Mouse (Mus musculus): ENCODE measurements at regions not wholly inside any gene's neighbourhood (a gene's known extent, or its start where the extent isn't known, plus 50 kb on each side); places are given as distances from the start of the nearest gene placed in this dataset.

- DNase-seq (ENCODE audit: low spot score), result no peak
- no peak overlapping the region for H3K27ac ChIP-seq
These were observed 208.0 kb upstream of the Ccdc122 start for GRCm38 (mm10) chr14:76828453-76829160.

GRCm38 (mm10) chr14:76824066-76824465 lies 212.5 kb upstream of the Ccdc122 start:
- WGBS, result 95% methylated on average over 3 of the region's 3 CpGs
- H3K27ac ChIP-seq, result no peak overlapping the region
- no peaks in the 10 kb centered on the region for H3K9me3 ChIP-seq (ENCODE audit: control insufficient read depth, low read length)
- no peaks in the 10 kb centered on the region for H3K27me3 ChIP-seq (ENCODE audit: control insufficient read depth, insufficient read depth, low read length)
- H3K4me1 ChIP-seq (replicated peaks; ENCODE audit: control insufficient read depth, insufficient read depth, low read length), result 0 out of 2 replicates have a peak, but pooled peaks cover 9% of the 10 kb centered on the region
- ATAC-seq (ENCODE audit: low FRiP score) (no peak), DNase-seq (ENCODE audit: low spot score) (no peak)
- H3K4me3 ChIP-seq (replicated peaks; ENCODE audit: low read length), result no peak overlapping the region
- no peak overlapping the region for H3K4me2 ChIP-seq (replicated peaks)
- no peaks in the 10 kb centered on the region for H3K36me3 ChIP-seq (replicated peaks; ENCODE audit: control insufficient read depth, insufficient read depth)
- H3K9ac ChIP-seq, result no peak overlapping the region

More at GRCm38 (mm10) chr14:76828453-76829160, 208.0 kb upstream of the Ccdc122 start:
- Histone ChIP-seq H3K4me2 (replicated peaks) (no peak overlapping the region), H3K4me3 (replicated peaks; ENCODE audit: low read length) (no peak overlapping the region), H3K9ac (no peak overlapping the region), H3K9me3 (ENCODE audit: control insufficient read depth, low read length) (no peaks in the 10 kb centered on the region), H3K27me3 (ENCODE audit: control insufficient read depth, insufficient read depth, low read length) (no peaks in the 10 kb centered on the region), H3K36me3 (replicated peaks; ENCODE audit: control insufficient read depth, insufficient read depth) (no peaks in the 10 kb centered on the region), H3K4me1 (replicated peaks; ENCODE audit: control insufficient read depth, insufficient read depth, low read length) (0 out of 2 replicates have a peak, but pooled peaks cover 4% of the 10 kb centered on the region)
- ATAC-seq (ENCODE audit: low FRiP score), result no peak
- 80% methylated on average over 10 of the region's 10 CpGs for WGBS

- 79% methylated on average over 9 of the region's 9 CpGs for WGBS
- H3K9ac ChIP-seq, result no peak overlapping the region
- H3K27ac ChIP-seq, result no peak overlapping the region
- 0 out of 2 replicates have a peak, but pooled peaks cover 6% of the 10 kb centered on the region for H3K4me1 ChIP-seq (replicated peaks; ENCODE audit: control insufficient read depth, insufficient read depth, low read length)
- no peak overlapping the region for H3K4me3 ChIP-seq (replicated peaks; ENCODE audit: low read length)
- H3K9me3 ChIP-seq (ENCODE audit: control insufficient read depth, low read length), result no peaks in the 10 kb centered on the region
- no peaks in the 10 kb centered on the region for H3K36me3 ChIP-seq (replicated peaks; ENCODE audit: control insufficient read depth, insufficient read depth)
- DNase-seq (ENCODE audit: low spot score), result no peak
- no peak for ATAC-seq (ENCODE audit: low FRiP score)
- no peaks in the 10 kb centered on the region for H3K27me3 ChIP-seq (ENCODE audit: control insufficient read depth, insufficient read depth, low read length)
- no peak overlapping the region for H3K4me2 ChIP-seq (replicated peaks)
These were observed 213.7 kb upstream of the Ccdc122 start for GRCm38 (mm10) chr14:76822766-76823325.

- H3K9me3 ChIP-seq (ENCODE audit: control insufficient read depth, low read length), result no peaks in the 10 kb centered on the region
These were observed 214.7 kb upstream of the Ccdc122 start for GRCm38 (mm10) chr14:76821892-76822291.

GRCm38 (mm10) chr14:76821484-76821883 lies 215.1 kb upstream of the Ccdc122 start:
- H3K9me3 ChIP-seq (ENCODE audit: control insufficient read depth, low read length), result no peaks in the 10 kb centered on the region
- H3K27ac ChIP-seq, result no peak overlapping the region
- no peak overlapping the region for H3K4me3 ChIP-seq (replicated peaks; ENCODE audit: low read length)
- no peak for ATAC-seq (ENCODE audit: low FRiP score)
- 93% methylated on average over 7 of the region's 7 CpGs for WGBS
- no peak overlapping the region for H3K9ac ChIP-seq
- H3K36me3 ChIP-seq (replicated peaks; ENCODE audit: control insufficient read depth, insufficient read depth), result no peaks in the 10 kb centered on the region
- H3K4me1 ChIP-seq (replicated peaks; ENCODE audit: control insufficient read depth, insufficient read depth, low read length), result 0 out of 2 replicates have a peak, but pooled peaks cover 5% of the 10 kb centered on the region
- no peak overlapping the region for H3K4me2 ChIP-seq (replicated peaks)
- no peaks in the 10 kb centered on the region for H3K27me3 ChIP-seq (ENCODE audit: control insufficient read depth, insufficient read depth, low read length)
- no peak for DNase-seq (ENCODE audit: low spot score)

More at GRCm38 (mm10) chr14:76821892-76822291, 214.7 kb upstream of the Ccdc122 start:
- no peak overlapping the region for H3K27ac ChIP-seq
- no peak overlapping the region for H3K4me2 ChIP-seq (replicated peaks)
- no peaks in the 10 kb centered on the region for H3K36me3 ChIP-seq (replicated peaks; ENCODE audit: control insufficient read depth, insufficient read depth)
- no peak for DNase-seq (ENCODE audit: low spot score)
- 0 out of 2 replicates have a peak, but pooled peaks cover 5% of the 10 kb centered on the region for H3K4me1 ChIP-seq (replicated peaks; ENCODE audit: control insufficient read depth, insufficient read depth, low read length)
- no peak overlapping the region for H3K4me3 ChIP-seq (replicated peaks; ENCODE audit: low read length)
- no peak overlapping the region for H3K9ac ChIP-seq
- WGBS, result 85% methylated on average over 8 of the region's 8 CpGs
- ATAC-seq (ENCODE audit: low FRiP score), result no peak
- no peaks in the 10 kb centered on the region for H3K27me3 ChIP-seq (ENCODE audit: control insufficient read depth, insufficient read depth, low read length)

GRCm38 (mm10) chr14:76820989-76821388 lies 215.6 kb upstream of the Ccdc122 start:
- Histone ChIP-seq H3K4me2 (replicated peaks) (no peak overlapping the region), H3K27ac (no peak overlapping the region), H3K9me3 (ENCODE audit: control insufficient read depth, low read length) (no peaks in the 10 kb centered on the region), H3K36me3 (replicated peaks; ENCODE audit: control insufficient read depth, insufficient read depth) (no peaks in the 10 kb centered on the region), H3K27me3 (ENCODE audit: control insufficient read depth, insufficient read depth, low read length) (no peaks in the 10 kb centered on the region), H3K4me3 (replicated peaks; ENCODE audit: low read length) (no peak overlapping the region), H3K9ac (no peak overlapping the region), H3K4me1 (replicated peaks; ENCODE audit: control insufficient read depth, insufficient read depth, low read length) (0 out of 2 replicates have a peak, but pooled peaks cover 5% of the 10 kb centered on the region)
- ATAC-seq (ENCODE audit: low FRiP score), result no peak
- no peak for DNase-seq (ENCODE audit: low spot score)
- WGBS, result 83% methylated on average over 6 of the region's 6 CpGs

GRCm38 (mm10) chr14:76819690-76820089 lies 216.9 kb upstream of the Ccdc122 start:
- ATAC-seq (ENCODE audit: low FRiP score) (peak; percentile 57; the same call in 1 of the 2 replicates), DNase-seq (ENCODE audit: low spot score) (peak; percentile 45)
- Histone ChIP-seq H3K36me3 (replicated peaks; ENCODE audit: control insufficient read depth, insufficient read depth) (no peaks in the 10 kb centered on the region), H3K27ac (peak overlapping the region; percentile 51; the same call in 1 of the 2 replicates), H3K4me2 (replicated peaks) (no peak overlapping the region), H3K4me3 (replicated peaks; ENCODE audit: low read length) (no peak overlapping the region), H3K27me3 (ENCODE audit: control insufficient read depth, insufficient read depth, low read length) (no peaks in the 10 kb centered on the region), H3K4me1 (replicated peaks; ENCODE audit: control insufficient read depth, insufficient read depth, low read length) (0 out of 2 replicates have a peak, but pooled peaks cover 5% of the 10 kb centered on the region), H3K9ac (no peak overlapping the region), H3K9me3 (ENCODE audit: control insufficient read depth, low read length) (no peaks in the 10 kb centered on the region)
- 19% methylated on average over 8 of the region's 8 CpGs for WGBS

GRCm38 (mm10) chr14:76818256-76819010 lies 218.1 kb upstream of the Ccdc122 start:
- H3K27ac ChIP-seq, result no peak overlapping the region
- no peaks in the 10 kb centered on the region for H3K9me3 ChIP-seq (ENCODE audit: control insufficient read depth, low read length)
- ATAC-seq (ENCODE audit: low FRiP score) (no peak), DNase-seq (ENCODE audit: low spot score) (no peak)
- no peak overlapping the region for H3K4me3 ChIP-seq (replicated peaks; ENCODE audit: low read length)
- H3K27me3 ChIP-seq (ENCODE audit: control insufficient read depth, insufficient read depth, low read length), result no peaks in the 10 kb centered on the region
- H3K36me3 ChIP-seq (replicated peaks; ENCODE audit: control insufficient read depth, insufficient read depth), result no peaks in the 10 kb centered on the region
- H3K4me1 ChIP-seq (replicated peaks; ENCODE audit: control insufficient read depth, insufficient read depth, low read length), result 0 out of 2 replicates have a peak, but pooled peaks cover 5% of the 10 kb centered on the region
- no peak overlapping the region for H3K9ac ChIP-seq
- WGBS, result 61% methylated on average over 10 of the region's 10 CpGs
- no peak overlapping the region for H3K4me2 ChIP-seq (replicated peaks)

GRCm38 (mm10) chr14:76817189-76817772 lies 219.3 kb upstream of the Ccdc122 start:
- no peak for ATAC-seq (ENCODE audit: low FRiP score)
- H3K9ac ChIP-seq, result no peak overlapping the region
- no peak overlapping the region for H3K4me2 ChIP-seq (replicated peaks)
- H3K27ac ChIP-seq, result no peak overlapping the region
- no peak for DNase-seq (ENCODE audit: low spot score)
- 0 out of 2 replicates have a peak, but pooled peaks cover 5% of the 10 kb centered on the region for H3K4me1 ChIP-seq (replicated peaks; ENCODE audit: control insufficient read depth, insufficient read depth, low read length)
- H3K36me3 ChIP-seq (replicated peaks; ENCODE audit: control insufficient read depth, insufficient read depth), result no peaks in the 10 kb centered on the region
- 64% methylated on average over 5 of the region's 5 CpGs for WGBS
- H3K9me3 ChIP-seq (ENCODE audit: control insufficient read depth, low read length), result no peaks in the 10 kb centered on the region
- no peaks in the 10 kb centered on the region for H3K27me3 ChIP-seq (ENCODE audit: control insufficient read depth, insufficient read depth, low read length)
- H3K4me3 ChIP-seq (replicated peaks; ENCODE audit: low read length), result no peak overlapping the region
